Mouse (Mus musculus) G1E (cell line): ENCODE results near the gene Slc25a27. TPM values are rescaled to one million over a fixed set of nuclear protein-coding genes. Genes with fewer than 3 reads are reported as not detected.

Experiments
- ATAC-seq: 2 replicates; pipeline ENCODE4 v1.8.0; 2016; ENCODE audit warnings: mild to moderate bottlenecking; ENCODE audit not compliant: insufficient number of reproducible peaks, poor library complexity, low FRiP score, severe bottlenecking; ENCODE audit errors: extremely low read depth
- DNase-seq: peaks from one replicate; pipeline ENCODE4 v3.0.0; 2012; ENCODE audit warnings: low spot score
- H3K27me3 ChIP-seq: 2 replicates; pipeline ENCODE4 v1.6.1; 2012; ENCODE audit warnings: mild to moderate bottlenecking, low read length, inconsistent platforms; ENCODE audit not compliant: insufficient read depth
- H3K36me3 ChIP-seq: replicated peaks from 2 replicates; pipeline ENCODE3; 2012; ENCODE audit warnings: mild to moderate bottlenecking, inconsistent platforms
- H3K4me1 ChIP-seq: 2 replicates; pipeline ENCODE4 v1.6.1; 2012; ENCODE audit warnings: low read depth, low read length, inconsistent platforms, mixed read lengths; ENCODE audit not compliant: insufficient read depth
- H3K4me3 ChIP-seq: 2 replicates; pipeline ENCODE4 v1.5.1; 2012; ENCODE audit warnings: low read depth, mild to moderate bottlenecking, inconsistent platforms, low read length, moderate library complexity, mixed read lengths
- H3K9me3 ChIP-seq: replicated peaks from 2 replicates; pipeline ENCODE4 v1.6.1; 2012; ENCODE audit warnings: inconsistent platforms
- CTCF ChIP-seq: IDR thresholded peaks from 2 replicates; pipeline ENCODE4 v1.5.1; 2012; ENCODE audit warnings: low read depth, low read length, inconsistent platforms, mixed read lengths
- GATA1 ChIP-seq: IDR thresholded peaks from 2 replicates; pipeline ENCODE4 v1.6.1; 2012; ENCODE audit warnings: borderline replicate concordance, low read length, inconsistent platforms, mixed read lengths
- GATA2 ChIP-seq: IDR thresholded peaks from 2 replicates; pipeline ENCODE4 v1.6.1; 2012; ENCODE audit warnings: low read depth, low read length, inconsistent platforms, borderline replicate concordance
- POLR2AphosphoS5 ChIP-seq: IDR thresholded peaks from 2 replicates; pipeline ENCODE4 v1.6.1; 2012; ENCODE audit warnings: low read depth, low read length, inconsistent platforms; ENCODE audit not compliant: insufficient replicate concordance
- TAL1 ChIP-seq: conservative IDR thresholded peaks from 2 replicates; pipeline ENCODE4 v1.6.1; 2012; ENCODE audit warnings: low read depth, low read length, inconsistent platforms, mixed read lengths
- polyA plus RNA-seq: library from polyadenylated mRNA; stranded (reverse); fragments of >175 nt; gene quantifications from 2 replicates; pipeline ENCODE4 v1.2.3, GENCODE M21; 2012
- total RNA-seq, 2 experiments: library from RNA; stranded (forward) in 1 of 2; stranded (reverse) in 1 of 2; fragments of 200-1000 nt in 1 of 2; fragments of >200 nt in 1 of 2; fragmentation: Nextera tagmentation in 1 of 2; gene quantifications; 2 replicates each; pipeline ENCODE4 v1.2.3; 2014 to 2017

The Slc25a27 gene
- total and polyA plus RNA-seq, 3 experiments, result 0.11 TPM; not detected in 2

DNA sequence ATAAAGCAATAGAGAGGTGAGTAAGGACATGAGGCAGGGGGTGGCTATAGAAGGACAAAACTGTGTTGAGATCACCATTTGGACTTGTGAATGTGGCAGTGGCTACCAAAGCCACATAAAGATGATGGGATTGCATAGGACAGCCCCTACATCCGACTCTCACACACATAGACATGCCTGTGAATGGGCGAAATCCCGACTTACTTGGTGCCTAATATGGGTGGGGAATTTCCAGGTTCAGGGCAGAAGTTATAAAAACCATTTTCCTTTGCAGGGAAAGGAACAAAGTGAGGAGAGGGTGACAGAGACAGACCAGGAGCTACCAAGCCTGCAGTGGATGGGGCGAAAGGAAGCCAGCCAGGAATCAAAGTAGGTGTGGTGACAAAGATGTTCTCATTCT, 29.9 kb downstream of the Slc25a27 start:
- no peaks in the 10 kb centered on the region for H3K27me3 ChIP-seq
- no peaks in the 10 kb centered on the region for H3K36me3 ChIP-seq
- no peak overlapping the region for H3K4me3 ChIP-seq
- H3K4me1 ChIP-seq, result no peaks in the 10 kb centered on the region
- peaks cover 39% of the 10 kb centered on the region for H3K9me3 ChIP-seq
- ATAC-seq, result no peak
- no peak for DNase-seq
- TF ChIP-seq GATA2 (no peak), CTCF (no peak), POLR2AphosphoS5 (no peak), GATA1 (no peak), TAL1 (no peak)

DNA sequence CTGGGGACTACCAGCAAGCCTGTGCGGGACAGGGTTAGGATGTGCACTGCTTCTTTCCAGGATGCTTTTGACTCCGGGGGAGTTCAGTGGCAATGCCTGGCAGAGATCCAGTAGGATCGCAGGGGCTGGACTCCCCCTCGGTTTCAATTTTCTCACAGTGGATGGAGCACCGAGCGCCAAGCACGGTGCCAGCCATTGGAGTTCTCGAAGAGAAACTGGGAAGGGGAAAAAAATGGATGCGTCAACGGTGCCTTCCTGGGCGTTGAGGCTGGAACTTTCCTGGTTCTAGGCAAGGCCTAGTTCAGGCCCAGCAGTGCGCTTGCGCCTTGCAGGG, 36.6 kb downstream of the Slc25a27 start:
- no peak for ATAC-seq
- Histone ChIP-seq H3K27me3 (no peaks in the 10 kb centered on the region), H3K36me3 (no peaks in the 10 kb centered on the region), H3K4me1 (no peaks in the 10 kb centered on the region), H3K4me3 (no peak overlapping the region; the same call in 1 of the 2 replicates), H3K9me3 (peaks cover 68% of the 10 kb centered on the region)
- TF ChIP-seq POLR2AphosphoS5, result no peak
- no peak for TF ChIP-seq TAL1
- TF ChIP-seq CTCF, result no peak
- no peak for TF ChIP-seq GATA1
- TF ChIP-seq GATA2, result no peak
- DNase-seq, result no peak

DNA sequence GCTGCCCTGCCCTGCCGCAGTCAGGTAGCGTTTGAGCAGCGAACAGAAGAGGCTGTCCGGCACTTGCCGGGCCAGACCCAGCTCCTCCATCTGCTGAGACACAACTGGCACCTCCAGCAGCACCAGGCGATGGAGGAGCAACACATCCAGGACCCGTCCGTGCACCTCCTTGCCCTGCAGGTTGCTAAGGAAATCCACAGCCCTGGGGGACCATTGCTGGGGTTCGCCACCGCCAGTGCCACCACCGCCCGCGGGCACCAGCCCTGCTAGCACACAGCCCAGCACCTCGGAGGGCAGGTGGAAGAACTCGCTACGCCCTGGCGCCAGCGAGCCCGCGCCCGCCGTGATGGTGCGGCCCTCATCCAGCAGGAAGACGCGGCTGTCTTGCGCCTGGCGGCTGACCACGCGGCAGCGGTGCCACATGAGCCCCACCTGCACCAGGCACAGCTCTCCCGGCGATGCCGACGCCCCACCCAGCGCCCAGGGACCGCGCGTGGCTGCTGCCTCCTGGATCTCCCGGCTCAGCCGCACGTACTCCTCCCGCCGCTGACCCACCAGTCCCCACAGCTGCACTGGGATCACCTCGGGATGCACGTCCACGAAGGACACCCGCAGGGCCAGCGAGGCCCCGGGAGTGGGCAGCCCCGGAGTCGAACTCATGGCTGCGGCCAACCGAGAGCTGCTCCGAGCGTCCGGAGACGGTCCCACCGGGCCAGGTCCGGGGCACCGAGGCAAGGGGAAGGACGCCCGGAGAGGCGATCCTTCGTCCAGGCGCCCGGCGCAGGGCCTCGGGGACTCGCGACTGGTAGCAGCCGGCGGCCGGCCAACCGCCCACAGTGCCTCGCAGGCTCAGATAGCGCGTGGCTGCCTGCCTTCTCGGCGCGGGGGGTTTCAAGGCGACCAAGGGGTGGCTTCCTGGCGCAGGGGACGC, 37.3 kb downstream of the Slc25a27 start, which contains the start of gene Tdrd6:
Gene Tdrd6, minus strand, starts transcription at position 804 of the 931 bp plus-strand sequence.
- no peaks in the 10 kb centered on the region for H3K27me3 ChIP-seq

DNA sequence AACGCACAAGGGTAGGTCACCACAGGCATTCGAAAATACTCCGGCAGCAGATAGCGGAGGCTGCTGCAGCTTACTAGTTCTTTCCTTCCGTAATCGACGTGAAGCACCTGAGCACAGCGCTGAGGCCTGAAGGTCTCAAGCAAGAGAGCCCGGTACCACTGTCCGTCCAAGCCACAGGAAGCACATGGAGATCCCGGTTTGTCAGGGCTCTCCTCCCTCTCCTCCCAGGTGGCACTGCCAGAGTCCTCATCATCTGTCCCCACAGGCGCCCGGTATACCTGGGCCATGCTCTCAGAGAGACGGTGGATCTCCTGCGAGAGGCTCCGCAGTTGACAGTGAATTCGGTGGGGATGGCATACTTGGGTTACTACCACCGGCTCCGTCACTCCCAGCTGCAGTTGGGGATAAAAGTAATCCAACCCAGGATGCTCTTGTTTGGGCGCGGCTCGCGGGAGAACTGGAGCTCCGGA, 38.0 kb downstream of the Slc25a27 start:
- Histone ChIP-seq H3K27me3 (no peaks in the 10 kb centered on the region), H3K4me3 (no peak overlapping the region), H3K4me1 (no peaks in the 10 kb centered on the region), H3K36me3 (no peaks in the 10 kb centered on the region), H3K9me3 (peaks cover 74% of the 10 kb centered on the region)
- DNase-seq, result no peak
- no peak for ATAC-seq
- TF ChIP-seq POLR2AphosphoS5, result no peak
- TF ChIP-seq TAL1, result no peak
- TF ChIP-seq CTCF, result no peak
- TF ChIP-seq GATA2, result no peak
- no peak for TF ChIP-seq GATA1

More for the DNA sequence above, 37.3 kb downstream of the Slc25a27 start, which contains the start of gene Tdrd6:
- TF ChIP-seq TAL1 (no peak), GATA2 (no peak), CTCF (no peak), GATA1 (no peak), POLR2AphosphoS5 (no peak)
- H3K4me3 ChIP-seq, result peak within 1 kb of the TSS; percentile 14; the same call in 1 of the 2 replicates
- peaks cover 72% of the 10 kb centered on the region for H3K9me3 ChIP-seq
- no peak for ATAC-seq
- no peaks in the 10 kb centered on the region for H3K36me3 ChIP-seq
- DNase-seq, result no peak
- no peaks in the 10 kb centered on the region for H3K4me1 ChIP-seq

DNA sequence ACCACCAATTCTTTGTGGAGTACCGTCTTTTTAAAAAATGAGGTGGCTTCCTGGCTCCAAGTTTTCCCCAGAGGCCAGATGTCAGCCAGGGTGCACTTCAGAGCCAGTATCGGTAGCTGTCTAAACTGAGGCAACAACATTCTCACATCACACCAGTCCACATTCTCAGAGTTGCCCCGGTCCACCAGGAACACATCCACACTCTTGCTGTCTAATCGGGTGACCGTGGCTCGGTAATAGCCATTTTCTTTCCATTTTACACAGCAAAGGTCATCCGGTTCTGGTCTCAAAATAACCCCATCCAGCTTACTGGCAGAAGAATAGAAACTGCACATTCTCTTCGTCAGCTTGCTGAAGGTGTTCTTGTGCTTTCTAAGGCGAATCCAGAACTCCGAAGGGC, 38.8 kb downstream of the Slc25a27 start:
- H3K4me1 ChIP-seq, result no peaks in the 10 kb centered on the region
- peaks cover 76% of the 10 kb centered on the region for H3K9me3 ChIP-seq
- H3K4me3 ChIP-seq, result no peak overlapping the region
- no peak for TF ChIP-seq GATA1
- no peak for TF ChIP-seq CTCF
- TF ChIP-seq TAL1, result no peak
- no peak for TF ChIP-seq POLR2AphosphoS5
- no peak for TF ChIP-seq GATA2
- DNase-seq (no peak), ATAC-seq (no peak)
- no peaks in the 10 kb centered on the region for H3K27me3 ChIP-seq
- no peaks in the 10 kb centered on the region for H3K36me3 ChIP-seq

DNA sequence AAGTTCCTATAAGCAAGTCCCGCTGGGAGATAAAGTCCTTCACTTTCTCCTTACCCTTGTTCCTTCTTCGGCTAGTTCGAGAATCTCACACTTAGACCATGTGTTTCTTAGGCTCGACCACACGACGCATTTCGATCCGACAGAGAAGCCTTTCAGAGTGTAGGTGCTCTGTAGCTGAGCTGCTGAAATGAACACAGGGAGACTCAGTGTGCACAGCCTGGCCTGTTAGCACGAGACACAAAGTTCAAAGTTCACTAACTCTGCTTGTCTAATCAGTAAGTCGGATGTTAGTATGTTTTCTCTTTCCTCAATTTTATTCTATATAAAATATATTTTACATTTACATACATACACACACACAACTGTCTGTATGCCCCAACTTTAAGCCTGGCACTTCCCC, 44.9 kb downstream of the Slc25a27 start:
- Histone ChIP-seq H3K36me3 (no peaks in the 10 kb centered on the region), H3K9me3 (peaks cover 60% of the 10 kb centered on the region), H3K27me3 (no peaks in the 10 kb centered on the region), H3K4me3 (no peak overlapping the region), H3K4me1 (no peaks in the 10 kb centered on the region)
- ATAC-seq, result no peak
- DNase-seq, result no peak
- TF ChIP-seq CTCF (no peak), GATA2 (no peak), GATA1 (no peak), TAL1 (no peak), POLR2AphosphoS5 (no peak)
